ENCODE assay signal across 26 mouse cellular contexts in the genomic region with DNA sequence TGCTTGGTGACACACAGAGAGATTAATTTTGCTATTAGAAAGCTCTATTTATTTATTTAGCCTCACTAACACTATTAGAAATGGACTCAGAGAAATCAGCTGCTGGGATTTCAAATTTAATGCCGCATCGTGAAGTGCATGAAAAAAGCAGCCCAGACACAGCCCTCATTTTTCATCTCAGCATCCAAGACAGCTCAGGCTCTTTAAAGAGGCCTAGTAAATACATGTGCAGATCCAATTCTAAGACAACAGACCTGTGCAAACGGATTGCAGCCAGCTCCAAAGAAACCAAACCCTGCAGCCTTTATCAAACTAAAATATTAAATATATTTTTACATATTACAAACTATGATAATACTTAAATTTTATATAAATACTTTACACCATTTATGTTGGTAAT.
DNase-seq lines count a peak whose midpoint lies in the region; ATAC-seq and TF ChIP-seq lines count a peak whose summit lies in the region.
"Had no signal": no experiment of that assay in that cellular context is flagged by ENCODE, and none has a peak within 500 bp of the region (broad histone marks: within the 10 kb centered on the region; RNA-seq: fewer than 3 reads in every experiment).

No protein-coding gene starts in this region.

- peaks cover 3% of the 10 kb centered on the region; the same call in 1 of the 2 replicates for H3K4me1 ChIP-seq in hindbrain, embryonic 13.5 days (replicated peaks)
- no peaks in the 10 kb centered on the region for H3K4me1 ChIP-seq in hindbrain, embryonic 12.5 days
- no peaks in the 10 kb centered on the region for H3K4me1 ChIP-seq in midbrain, embryonic 14.5 days (ENCODE audit: control insufficient read depth, insufficient read depth, low read length)
- H3K4me1 ChIP-seq in midbrain, embryonic 11.5 days (ENCODE audit: control insufficient read depth, insufficient read depth, low read length), result no peaks in the 10 kb centered on the region
- no peaks in the 10 kb centered on the region for H3K4me1 ChIP-seq in neural tube, embryonic 15.5 days
- H3K4me1 ChIP-seq in forebrain, embryonic 13.5 days, result no peaks in the 10 kb centered on the region
- H3K4me1 ChIP-seq: embryonic facial prominence, embryonic 12.5 days; embryonic facial prominence, embryonic 15.5 days; forebrain, embryonic 15.5 days; hindbrain, embryonic 15.5 days had no signal

- no peak for TF ChIP-seq CTCF in brain, embryonic 14.5 days (IDR thresholded peaks at IDR 0.05; ENCODE audit: borderline replicate concordance, extremely low read depth, insufficient read depth, insufficient read length)

- peak overlapping the region; percentile 62 for H3K27ac ChIP-seq in hindbrain, embryonic 13.5 days
- no peak overlapping the region for H3K27ac ChIP-seq in hindbrain, embryonic 12.5 days
- H3K27ac ChIP-seq in midbrain, embryonic 14.5 days (replicated peaks; ENCODE audit: low read depth, low read length), result no peak overlapping the region
- no peak overlapping the region for H3K27ac ChIP-seq in midbrain, embryonic 11.5 days (ENCODE audit: low read depth, low read length)
- H3K27ac ChIP-seq in neural tube, embryonic 15.5 days (replicated peaks), result no peak overlapping the region
- H3K27ac ChIP-seq in forebrain, embryonic 13.5 days, result no peak overlapping the region
- H3K27ac ChIP-seq: embryonic facial prominence, embryonic 12.5 days; embryonic facial prominence, embryonic 15.5 days; forebrain, embryonic 15.5 days had no signal

- no peak overlapping the region for H3K4me2 ChIP-seq in hindbrain, embryonic 13.5 days
- H3K4me2 ChIP-seq in hindbrain, embryonic 12.5 days (replicated peaks), result no peak overlapping the region
- H3K4me2 ChIP-seq in midbrain, embryonic 14.5 days (ENCODE audit: low read length), result no peak overlapping the region
- no peak overlapping the region for H3K4me2 ChIP-seq in midbrain, embryonic 11.5 days
- H3K4me2 ChIP-seq in neural tube, embryonic 15.5 days, result no peak overlapping the region
- H3K4me2 ChIP-seq in forebrain, embryonic 13.5 days, result no peak overlapping the region
- H3K4me2 ChIP-seq: embryonic facial prominence, embryonic 12.5 days; embryonic facial prominence, embryonic 15.5 days; forebrain, embryonic 15.5 days; heart, embryonic 11.5 days; hindbrain, embryonic 15.5 days had no signal

- WGBS in hindbrain, embryonic 13.5 days, result 57% methylated on average over 3 of the region's 3 CpGs
- 75% methylated on average over 3 of the region's 3 CpGs for WGBS in hindbrain, embryonic 12.5 days
- WGBS in midbrain, embryonic 14.5 days, result 73% methylated on average over 3 of the region's 3 CpGs
- WGBS in midbrain, embryonic 11.5 days, result 90% methylated on average over 3 of the region's 3 CpGs
- WGBS in neural tube, embryonic 15.5 days, result 65% methylated on average over 3 of the region's 3 CpGs
- WGBS in forebrain, embryonic 13.5 days, result 88% methylated on average over 3 of the region's 3 CpGs

- TF ChIP-seq POLR2A in brain, embryonic 14.5 days (IDR thresholded peaks at IDR 0.05; ENCODE audit: borderline replicate concordance, extremely low read depth, insufficient read depth, insufficient read length, poor library complexity, severe bottlenecking), result no peak

- no peaks in the 10 kb centered on the region for H3K9me3 ChIP-seq in hindbrain, embryonic 13.5 days
- H3K9me3 ChIP-seq in hindbrain, embryonic 12.5 days (replicated peaks), result no peaks in the 10 kb centered on the region
- no peaks in the 10 kb centered on the region for H3K9me3 ChIP-seq in midbrain, embryonic 14.5 days (ENCODE audit: control insufficient read depth, low read length)
- no peaks in the 10 kb centered on the region for H3K9me3 ChIP-seq in midbrain, embryonic 11.5 days (ENCODE audit: control insufficient read depth, low read length)
- no peaks in the 10 kb centered on the region for H3K9me3 ChIP-seq in neural tube, embryonic 15.5 days (replicated peaks)
- no peaks in the 10 kb centered on the region for H3K9me3 ChIP-seq in forebrain, embryonic 13.5 days (replicated peaks)
- H3K9me3 ChIP-seq: embryonic facial prominence, embryonic 12.5 days; embryonic facial prominence, embryonic 15.5 days; forebrain, embryonic 15.5 days; G1E; hindbrain, embryonic 15.5 days had no signal

- H3K27me3 ChIP-seq in hindbrain, embryonic 13.5 days, result no peaks in the 10 kb centered on the region
- no peaks in the 10 kb centered on the region for H3K27me3 ChIP-seq in hindbrain, embryonic 12.5 days
- no peaks in the 10 kb centered on the region for H3K27me3 ChIP-seq in midbrain, embryonic 14.5 days (ENCODE audit: control insufficient read depth, insufficient read depth, low read length)
- no peaks in the 10 kb centered on the region for H3K27me3 ChIP-seq in midbrain, embryonic 11.5 days (ENCODE audit: control insufficient read depth, insufficient read depth, low read length)
- no peaks in the 10 kb centered on the region for H3K27me3 ChIP-seq in neural tube, embryonic 15.5 days (replicated peaks)
- no peaks in the 10 kb centered on the region for H3K27me3 ChIP-seq in forebrain, embryonic 13.5 days
- H3K27me3 ChIP-seq: CH12.LX; embryonic facial prominence, embryonic 12.5 days; embryonic facial prominence, embryonic 15.5 days; forebrain, embryonic 15.5 days; hindbrain, embryonic 15.5 days; Patski had no signal

- H3K9ac ChIP-seq in hindbrain, embryonic 13.5 days, result no peak overlapping the region
- H3K9ac ChIP-seq in hindbrain, embryonic 12.5 days, result no peak overlapping the region
- H3K9ac ChIP-seq in midbrain, embryonic 14.5 days (replicated peaks; ENCODE audit: low read length), result no peak overlapping the region
- no peak overlapping the region for H3K9ac ChIP-seq in midbrain, embryonic 11.5 days (ENCODE audit: low read length)
- H3K9ac ChIP-seq in neural tube, embryonic 15.5 days (replicated peaks), result no peak overlapping the region
- no peak overlapping the region for H3K9ac ChIP-seq in forebrain, embryonic 13.5 days
- H3K9ac ChIP-seq: embryonic facial prominence, embryonic 12.5 days; embryonic facial prominence, embryonic 15.5 days; forebrain, embryonic 15.5 days; hindbrain, embryonic 15.5 days had no signal

- no peaks in the 10 kb centered on the region for H3K36me3 ChIP-seq in hindbrain, embryonic 13.5 days
- H3K36me3 ChIP-seq in hindbrain, embryonic 12.5 days, result no peaks in the 10 kb centered on the region
- no peaks in the 10 kb centered on the region for H3K36me3 ChIP-seq in midbrain, embryonic 14.5 days (ENCODE audit: control insufficient read depth, insufficient read depth, low read length)
- H3K36me3 ChIP-seq in midbrain, embryonic 11.5 days (ENCODE audit: control insufficient read depth, insufficient read depth, low read length), result no peaks in the 10 kb centered on the region
- H3K36me3 ChIP-seq in neural tube, embryonic 15.5 days, result no peaks in the 10 kb centered on the region
- no peaks in the 10 kb centered on the region for H3K36me3 ChIP-seq in forebrain, embryonic 13.5 days (ENCODE audit: poor library complexity, severe bottlenecking)
- H3K36me3 ChIP-seq: embryonic facial prominence, embryonic 12.5 days; embryonic facial prominence, embryonic 15.5 days; forebrain, embryonic 15.5 days; G1E; hindbrain, embryonic 15.5 days had no signal

- DNase-seq in midbrain, embryonic 14.5 days, result peak; percentile 12
- DNase-seq in midbrain, embryonic 11.5 days (ENCODE audit: low spot score, missing footprints), result no peak
- peak; percentile 15 for DNase-seq in brain, embryonic 14.5 days (ENCODE audit: low read depth)
- DNase-seq: adrenal gland, postnatal 10 days; adrenal gland, postnatal 36 days; B cell, adult 2 months; cerebellum, adult 11 months; cerebellum, adult 2 months; cerebellum, adult 9-11 months; cerebellum, postnatal 25 days; gastrocnemius, postnatal 10 days; gastrocnemius, postnatal 36 days had no signal

- H3K4me3 ChIP-seq in hindbrain, embryonic 13.5 days, result no peak overlapping the region
- no peak overlapping the region for H3K4me3 ChIP-seq in hindbrain, embryonic 12.5 days
- no peak overlapping the region for H3K4me3 ChIP-seq in midbrain, embryonic 14.5 days (replicated peaks; ENCODE audit: low read depth, low read length)
- H3K4me3 ChIP-seq in midbrain, embryonic 11.5 days (ENCODE audit: low read depth, low read length), result no peak overlapping the region
- H3K4me3 ChIP-seq in neural tube, embryonic 15.5 days (replicated peaks), result no peak overlapping the region
- H3K4me3 ChIP-seq in forebrain, embryonic 13.5 days, result no peak overlapping the region
- H3K4me3 ChIP-seq: embryonic facial prominence, embryonic 12.5 days; embryonic facial prominence, embryonic 15.5 days; forebrain, embryonic 15.5 days; hindbrain, embryonic 15.5 days had no signal

- 0 out of 2 replicates have a peak, but pooled peaks have one; percentile 68 for ATAC-seq in hindbrain, embryonic 13.5 days (ENCODE audit: low FRiP score)
- no peak for ATAC-seq in hindbrain, embryonic 12.5 days (ENCODE audit: low FRiP score)
- no peak for ATAC-seq in midbrain, embryonic 14.5 days (ENCODE audit: low FRiP score, low TSS enrichment)
- no peak for ATAC-seq in midbrain, embryonic 11.5 days (ENCODE audit: low FRiP score)
- ATAC-seq in neural tube, embryonic 15.5 days (ENCODE audit: low FRiP score), result peak; percentile 28; the same call in 1 of the 2 replicates
- no peak for ATAC-seq in forebrain, embryonic 13.5 days
- ATAC-seq: forebrain, embryonic 15.5 days; inflammation-experienced regulatory T-cells, adult 6 months; intestine, embryonic 16.5 days; Patski had no signal

Comparison
In these comparisons a context has a peak if more than half of its experiments do, and no peak if none do; other contexts are left out.
1. ATAC-seq: peak in hindbrain, embryonic 13.5 days (single experiment) and neural tube, embryonic 15.5 days (single experiment); none in hindbrain, embryonic 12.5 days (single experiment), midbrain, embryonic 14.5 days (single experiment), midbrain, embryonic 11.5 days (single experiment) and forebrain, embryonic 13.5 days (single experiment).